Mouse (Mus musculus): Measurements from ENCODE around the gene Aqp1.

GRCm38 (mm10) chr6:55323908-55324634 lies 12.2 kb upstream of the Aqp1 start:
- TF ChIP-seq CTCF (IDR thresholded peaks at IDR 0.05; ENCODE audit: borderline replicate concordance, extremely low read depth, insufficient read depth, insufficient read length) (no peak), POLR2A (IDR thresholded peaks at IDR 0.05; ENCODE audit: borderline replicate concordance, extremely low read depth, insufficient read depth, insufficient read length, poor library complexity, severe bottlenecking) (no peak)

Data from brain, embryonic 14.5 days (tissue).